Mouse (Mus musculus): Measurements from ENCODE around the gene Ccdc114.

Gene Ccdc114

GRCm38 (mm10) chr7:45988344-45988743 is 64.5 kb downstream of the Ccdc114 start:
- no peak for DNase-seq

GRCm38 (mm10) chr7:45992470-45992869 is 68.6 kb downstream of the Ccdc114 start:
- DNase-seq: no peak

Measured in embryo, embryonic 11 days (tissue).